Mouse (Mus musculus): ENCODE results near the gene Ms4a6d. TPM values are rescaled to one million over a fixed set of nuclear protein-coding genes. Genes with fewer than 3 reads are reported as not detected.
"Not testable (repeated sequence)": the region's sequence is repeated elsewhere in the genome, so short reads cannot be mapped to it uniquely, and the experiment has no call there.

Gene Ms4a6d
- polyA plus RNA-seq, 1 experiment = 0.54 TPM

DNA sequence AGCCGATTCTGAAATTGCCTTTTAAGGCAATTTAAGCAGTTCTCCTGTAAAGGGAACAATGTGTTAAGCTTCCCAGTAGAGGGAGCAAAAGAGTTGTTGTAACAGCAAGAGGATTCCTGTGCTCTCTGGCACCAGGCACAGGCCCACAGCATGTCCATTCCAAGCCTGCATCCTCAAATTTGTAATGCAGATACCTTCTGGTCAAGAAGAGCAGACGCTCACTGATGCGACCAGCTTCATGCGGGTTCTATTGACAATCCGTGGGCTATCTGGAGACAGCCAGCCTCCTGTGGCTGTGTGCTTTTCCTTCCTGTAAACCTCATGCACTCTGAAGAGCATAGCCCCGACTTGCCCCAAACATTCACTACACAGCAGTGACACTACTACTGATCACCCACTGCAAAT, 6.9 kb upstream of the Ms4a6d start:
- no peak overlapping the region for H3K4me3 ChIP-seq (replicated peaks; ENCODE audit: insufficient read depth, low read depth, low read length)
- H3K27me3 ChIP-seq (ENCODE audit: control insufficient read depth, insufficient read depth, low read length) = no peaks in the 10 kb centered on the region
- no peaks in the 10 kb centered on the region for H3K4me1 ChIP-seq (ENCODE audit: control insufficient read depth, insufficient read depth, low read length)
- TF ChIP-seq CTCF (IDR thresholded peaks at IDR 0.05; ENCODE audit: borderline replicate concordance, insufficient read depth, low read depth, low read length) (peak; percentile 50; the same call in 1 of the 2 replicates), POLR2A (IDR thresholded peaks at IDR 0.05; ENCODE audit: borderline replicate concordance, insufficient read depth, low read length) (no peak)
- peak; percentile 14 to 44 for DNase-seq
- 7% methylated on average over 6 of the region's 6 CpGs for WGBS
- no peak overlapping the region for H3K27ac ChIP-seq (ENCODE audit: insufficient read depth, low read length)

DNA sequence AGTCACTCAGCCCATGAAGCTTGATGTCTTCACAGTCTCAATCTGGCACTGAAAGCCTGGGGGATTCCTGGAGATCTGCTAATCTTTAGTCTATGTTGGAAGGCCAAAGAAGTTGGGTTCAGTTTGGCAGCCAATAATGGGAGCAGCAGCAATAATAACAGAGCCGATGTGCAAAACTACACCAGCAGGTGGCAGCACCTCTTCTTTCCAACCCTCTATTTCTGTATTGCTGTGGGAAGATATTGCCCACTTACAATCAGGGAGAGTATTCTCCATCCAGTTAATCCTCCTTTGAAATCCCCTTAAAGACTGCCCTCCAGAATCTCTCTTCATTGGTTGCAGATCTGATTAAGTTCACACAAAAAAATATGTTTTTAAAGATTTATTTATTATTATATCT, 3.5 kb upstream of the Ms4a6d start:
- Histone ChIP-seq H3K27ac (ENCODE audit: insufficient read depth, low read length) (no peak overlapping the region), H3K4me3 (replicated peaks; ENCODE audit: insufficient read depth, low read depth, low read length) (no peak overlapping the region), H3K4me1 (ENCODE audit: control insufficient read depth, insufficient read depth, low read length) (no peaks in the 10 kb centered on the region), H3K27me3 (ENCODE audit: control insufficient read depth, insufficient read depth, low read length) (no peaks in the 10 kb centered on the region)
- DNase-seq = peak in 1 of 2 experiments; percentile 13
- 12% methylated on average over 1 of the region's 1 CpGs for WGBS
- TF ChIP-seq CTCF (IDR thresholded peaks at IDR 0.05; ENCODE audit: borderline replicate concordance, insufficient read depth, low read depth, low read length) (peak; percentile 22; the same call in 1 of the 2 replicates), POLR2A (IDR thresholded peaks at IDR 0.05; ENCODE audit: borderline replicate concordance, insufficient read depth, low read length) (no peak)

DNA sequence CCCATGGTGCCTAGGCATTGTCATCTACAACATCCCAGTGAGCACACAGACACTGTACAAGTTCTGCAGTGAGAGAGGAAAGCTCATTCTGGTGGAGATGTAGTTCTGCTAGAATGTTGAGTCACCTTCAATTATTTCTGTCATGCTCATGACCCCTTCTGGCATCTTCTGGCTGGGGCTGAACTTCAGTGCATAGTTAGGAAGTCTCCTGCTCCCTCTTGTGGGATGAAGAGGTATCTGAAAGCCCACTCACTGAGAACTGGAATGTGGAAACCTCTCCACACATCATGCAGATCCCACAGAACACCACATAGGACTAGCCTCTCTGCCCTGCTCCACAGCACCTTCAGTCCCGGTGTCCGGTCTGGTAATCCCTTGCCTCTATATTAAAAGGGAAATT, 2.6 kb downstream of the Ms4a6d start:
- Histone ChIP-seq H3K27me3 (ENCODE audit: control insufficient read depth, insufficient read depth, low read length) (no peaks in the 10 kb centered on the region), H3K27ac (ENCODE audit: insufficient read depth, low read length) (no peak overlapping the region), H3K4me1 (ENCODE audit: control insufficient read depth, insufficient read depth, low read length) (no peaks in the 10 kb centered on the region), H3K4me3 (replicated peaks; ENCODE audit: insufficient read depth, low read depth, low read length) (no peak overlapping the region)
- no peak for DNase-seq
- TF ChIP-seq POLR2A (IDR thresholded peaks at IDR 0.05; ENCODE audit: borderline replicate concordance, insufficient read depth, low read length) = no peak
- no peak for TF ChIP-seq CTCF (IDR thresholded peaks at IDR 0.05; ENCODE audit: borderline replicate concordance, insufficient read depth, low read depth, low read length)
- WGBS = 86% methylated on average over 2 of the region's 2 CpGs

DNA sequence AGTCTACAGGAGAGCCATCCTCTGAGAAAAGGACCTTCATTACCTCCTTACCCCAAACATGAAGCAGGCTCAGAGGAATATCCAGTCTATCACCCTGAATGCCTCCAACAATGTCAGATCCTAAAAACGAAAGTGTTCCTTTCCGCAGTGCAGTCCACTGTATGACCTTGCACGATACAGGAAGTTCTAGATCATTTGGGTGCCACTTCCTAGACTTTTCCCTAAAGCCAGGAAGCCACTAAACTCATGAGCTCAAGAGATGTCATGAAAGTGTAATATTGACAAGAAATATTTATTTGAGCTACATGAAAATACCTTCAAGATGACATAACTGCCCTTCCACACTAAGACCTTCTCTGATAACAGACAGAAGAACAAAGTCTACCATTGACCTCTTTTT, 3.3 kb downstream of the Ms4a6d start:
- Histone ChIP-seq H3K4me3 (replicated peaks; ENCODE audit: insufficient read depth, low read depth, low read length) (no peak overlapping the region), H3K27ac (ENCODE audit: insufficient read depth, low read length) (no peak overlapping the region), H3K27me3 (ENCODE audit: control insufficient read depth, insufficient read depth, low read length) (no peaks in the 10 kb centered on the region), H3K4me1 (ENCODE audit: control insufficient read depth, insufficient read depth, low read length) (no peaks in the 10 kb centered on the region)
- 87% methylated on average over 3 of the region's 3 CpGs for WGBS
- DNase-seq = no peak
- TF ChIP-seq POLR2A (IDR thresholded peaks at IDR 0.05; ENCODE audit: borderline replicate concordance, insufficient read depth, low read length) (no peak), CTCF (IDR thresholded peaks at IDR 0.05; ENCODE audit: borderline replicate concordance, insufficient read depth, low read depth, low read length) (no peak)

DNA sequence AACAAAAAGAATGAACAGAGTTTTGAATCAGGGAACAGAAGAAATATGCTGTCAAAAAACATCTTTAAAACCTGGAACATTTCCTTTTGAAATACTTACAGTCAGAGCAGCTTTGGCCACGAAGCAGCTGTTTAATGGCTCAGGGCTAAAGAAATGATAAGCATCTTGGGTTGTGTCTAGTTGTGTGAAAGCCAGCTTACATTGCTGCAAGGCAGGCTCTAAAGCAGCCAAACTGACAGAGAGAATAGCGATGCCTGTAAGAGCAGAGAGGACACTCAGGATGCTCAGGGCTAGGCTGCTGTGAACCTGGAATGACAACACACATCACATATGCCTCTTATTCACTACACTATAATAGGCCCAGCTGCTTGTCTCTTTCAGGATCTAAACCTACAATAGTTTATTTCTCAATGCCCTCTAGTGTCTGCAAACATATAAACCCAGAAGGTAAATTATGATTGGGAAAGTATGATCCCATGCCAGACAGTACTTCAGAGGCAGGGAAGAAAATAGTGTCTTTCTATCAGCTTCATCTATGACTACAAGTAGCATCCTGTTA, 14.7 kb downstream of the Ms4a6d start:
- Histone ChIP-seq H3K4me3 (replicated peaks; ENCODE audit: insufficient read depth, low read depth, low read length) (no peak overlapping the region), H3K27ac (ENCODE audit: insufficient read depth, low read length) (no peak overlapping the region), H3K4me1 (ENCODE audit: control insufficient read depth, insufficient read depth, low read length) (no peaks in the 10 kb centered on the region), H3K27me3 (ENCODE audit: control insufficient read depth, insufficient read depth, low read length) (no peaks in the 10 kb centered on the region)
- WGBS = 54% methylated on average over 2 of the region's 2 CpGs
- DNase-seq = no peak
- TF ChIP-seq POLR2A (IDR thresholded peaks at IDR 0.05; ENCODE audit: borderline replicate concordance, insufficient read depth, low read length) (no peak), CTCF (IDR thresholded peaks at IDR 0.05; ENCODE audit: borderline replicate concordance, insufficient read depth, low read depth, low read length) (no peak)

- WGBS = 76% methylated on average over 4 of the region's 4 CpGs
- no peaks in the 10 kb centered on the region for H3K4me1 ChIP-seq (ENCODE audit: control insufficient read depth, insufficient read depth, low read length)
- no peak overlapping the region for H3K27ac ChIP-seq (ENCODE audit: insufficient read depth, low read length)
- H3K27me3 ChIP-seq (ENCODE audit: control insufficient read depth, insufficient read depth, low read length) = no peaks in the 10 kb centered on the region
- H3K4me3 ChIP-seq (replicated peaks; ENCODE audit: insufficient read depth, low read depth, low read length) = no peak overlapping the region
- TF ChIP-seq POLR2A (IDR thresholded peaks at IDR 0.05; ENCODE audit: borderline replicate concordance, insufficient read depth, low read length) = no peak
- TF ChIP-seq CTCF (IDR thresholded peaks at IDR 0.05; ENCODE audit: borderline replicate concordance, insufficient read depth, low read depth, low read length) = no peak
- DNase-seq = no peak
Observed at GRCm38 (mm10) chr19:11589205-11589604, 15.4 kb downstream of the Ms4a6d start.

DNA sequence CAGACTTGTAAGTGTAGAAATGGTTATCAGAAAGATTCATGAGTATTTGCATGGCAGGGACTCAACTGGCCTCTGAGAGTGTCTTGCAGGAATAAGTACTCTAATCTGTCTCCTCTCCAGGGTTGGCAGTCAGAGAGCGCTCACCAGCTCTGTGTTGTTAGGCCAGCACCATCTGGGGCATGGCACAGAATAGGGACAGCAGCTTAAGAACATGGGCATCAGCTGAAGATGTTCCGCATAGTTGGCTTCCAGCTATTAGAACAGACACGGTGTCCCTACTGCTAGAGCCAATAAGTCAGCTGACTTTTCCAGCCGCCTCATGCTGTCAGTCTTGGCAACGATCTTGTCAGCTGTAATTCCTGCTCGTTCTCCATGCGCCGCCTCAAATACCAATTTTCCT, 29.7 kb downstream of the Ms4a6d start:
- H3K4me1 ChIP-seq (ENCODE audit: control insufficient read depth, insufficient read depth, low read length) = no peaks in the 10 kb centered on the region
- no peak overlapping the region for H3K27ac ChIP-seq (ENCODE audit: insufficient read depth, low read length)
- TF ChIP-seq POLR2A (IDR thresholded peaks at IDR 0.05; ENCODE audit: borderline replicate concordance, insufficient read depth, low read length) (no peak), CTCF (IDR thresholded peaks at IDR 0.05; ENCODE audit: borderline replicate concordance, insufficient read depth, low read depth, low read length) (no peak)
- 18% methylated on average over 8 of the region's 8 CpGs for WGBS
- DNase-seq = no peak
- H3K27me3 ChIP-seq (ENCODE audit: control insufficient read depth, insufficient read depth, low read length) = no peaks in the 10 kb centered on the region
- no peak overlapping the region for H3K4me3 ChIP-seq (replicated peaks; ENCODE audit: insufficient read depth, low read depth, low read length)

GRCm38 (mm10) chr19:11559560-11559959, 45.1 kb downstream of the Ms4a6d start:
- not testable (repeated sequence) for H3K27ac ChIP-seq (ENCODE audit: insufficient read depth, low read length); H3K4me1 ChIP-seq (ENCODE audit: control insufficient read depth, insufficient read depth, low read length); H3K27me3 ChIP-seq (ENCODE audit: control insufficient read depth, insufficient read depth, low read length); DNase-seq; H3K4me3 ChIP-seq (replicated peaks; ENCODE audit: insufficient read depth, low read depth, low read length)

Measured in cerebellum, adult 2 months (tissue).